Mouse (Mus musculus) limb, embryonic 14.5 days (tissue): ENCODE measurements at regions not wholly inside any gene's neighbourhood (a gene's known extent, or its start where the extent isn't known, plus 50 kb on each side); places are given as distances from the start of the nearest gene placed in this dataset.

ENCODE experiments used
- ATAC-seq: fragments of 200-750 bp; cut with Nextera tagmentation; 2 replicates; pipeline ENCODE4 v1.8.0; 2017; ENCODE audit warnings: low read depth, moderate number of reproducible peaks, moderate TSS enrichment; ENCODE audit not compliant: low FRiP score
- DNase-seq: peaks from one replicate; pipeline ENCODE4 v3.0.0-alpha.2; 2015; ENCODE audit warnings: low spot score
- H3K27ac ChIP-seq: fragments of 300-500 bp; sonication (generic); replicated peaks from 2 replicates; pipeline ENCODE4 v1.5.1; 2014; ENCODE audit warnings: low read depth, mild to moderate bottlenecking, low read length, moderate library complexity, mixed read lengths
- H3K27me3 ChIP-seq: fragments of 300-500 bp; sonication (generic); 2 replicates; pipeline ENCODE4 v1.6.1; 2014; ENCODE audit warnings: low read length, mixed read lengths; ENCODE audit not compliant: control insufficient read depth, insufficient read depth
- H3K36me3 ChIP-seq: fragments of 300-500 bp; sonication (generic); 2 replicates; pipeline ENCODE4 v1.6.1; 2014; ENCODE audit warnings: mild to moderate bottlenecking, low read length, moderate library complexity, mixed read lengths; ENCODE audit not compliant: control insufficient read depth, insufficient read depth
- H3K4me1 ChIP-seq: fragments of 300-500 bp; sonication (generic); 2 replicates; pipeline ENCODE4 v1.6.1; 2014; ENCODE audit warnings: antibody characterized with exemption, low read length, mixed read lengths; ENCODE audit not compliant: control insufficient read depth, insufficient read depth
- H3K4me2 ChIP-seq: fragments of 300-500 bp; sonication (generic); replicated peaks from 2 replicates; pipeline ENCODE4 v1.6.1; 2014; ENCODE audit warnings: low read depth, mild to moderate bottlenecking, low read length, moderate library complexity; ENCODE audit not compliant: severe bottlenecking
- H3K4me3 ChIP-seq: fragments of 300-500 bp; sonication (generic); replicated peaks from 2 replicates; pipeline ENCODE4 v1.5.1; 2014; ENCODE audit warnings: low read length
- H3K9ac ChIP-seq: fragments of 300-500 bp; sonication (generic); 2 replicates; pipeline ENCODE4 v1.6.1; 2014; ENCODE audit warnings: mild to moderate bottlenecking, low read depth, low read length, moderate library complexity; ENCODE audit not compliant: severe bottlenecking
- H3K9me3 ChIP-seq: fragments of 300-500 bp; sonication (generic); 2 replicates; pipeline ENCODE4 v1.6.1; 2016; ENCODE audit warnings: low read length; ENCODE audit not compliant: control insufficient read depth
- POLR2A ChIP-seq: fragments of 200-500 bp; IDR thresholded peaks from 2 replicates; pipeline ENCODE4 v1.8.0; 2012; ENCODE audit warnings: inconsistent platforms, mild to moderate bottlenecking, moderate library complexity, borderline replicate concordance; ENCODE audit not compliant: insufficient read depth, insufficient read length; ENCODE audit errors: extremely low read depth
- WGBS: fragments of 180-500 bp; shearing (Covaris S2); extraction: QIAGEN DNeasy Blood & Tissue Kit; methylation state at CpG from one replicate; pipeline ENCODE4 v1.1.7; 2014; 5-methylcytosine and 5-hydroxymethylcytosine counted together

DNA sequence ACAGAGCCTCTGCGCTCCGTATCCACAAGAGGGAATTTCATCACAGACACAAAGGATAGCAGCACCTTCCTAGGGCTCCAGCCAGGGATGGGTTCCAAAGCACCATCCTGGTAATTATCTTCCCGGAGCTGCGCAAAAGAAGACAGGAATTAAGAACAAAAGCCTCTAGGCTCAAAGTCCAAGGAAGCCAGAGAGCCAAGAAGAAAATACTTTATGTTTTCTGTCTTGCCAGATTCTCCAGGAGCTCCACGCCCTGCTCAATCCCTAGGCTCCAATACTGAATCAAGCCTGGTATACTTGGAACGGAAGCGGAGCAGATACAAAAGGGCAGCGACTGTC lies 54.4 kb downstream of the Irf2bpl start:
- Histone ChIP-seq H3K4me2 (no peak overlapping the region), H3K9ac (no peak overlapping the region), H3K4me3 (no peak overlapping the region), H3K9me3 (no peaks in the 10 kb centered on the region), H3K27ac (no peak overlapping the region), H3K27me3 (no peaks in the 10 kb centered on the region), H3K4me1 (peaks cover 43% of the 10 kb centered on the region), H3K36me3 (no peaks in the 10 kb centered on the region)
- no peak for TF ChIP-seq POLR2A
- WGBS = 67% methylated on average over 8 of the region's 8 CpGs
- ATAC-seq = no peak
- DNase-seq = no peak

- Histone ChIP-seq H3K9me3 (no peaks in the 10 kb centered on the region), H3K27me3 (no peaks in the 10 kb centered on the region), H3K27ac (no peak overlapping the region), H3K36me3 (no peaks in the 10 kb centered on the region), H3K4me1 (peaks cover 47% of the 10 kb centered on the region), H3K4me2 (no peak overlapping the region), H3K9ac (no peak overlapping the region), H3K4me3 (no peak overlapping the region)
- no peak for TF ChIP-seq POLR2A
- ATAC-seq (no peak), DNase-seq (no peak)
- WGBS = 65% methylated on average over 16 of the region's 16 CpGs
Measured at GRCm38 (mm10) chr12:86829581-86830246, 54.9 kb downstream of the Irf2bpl start.

DNA sequence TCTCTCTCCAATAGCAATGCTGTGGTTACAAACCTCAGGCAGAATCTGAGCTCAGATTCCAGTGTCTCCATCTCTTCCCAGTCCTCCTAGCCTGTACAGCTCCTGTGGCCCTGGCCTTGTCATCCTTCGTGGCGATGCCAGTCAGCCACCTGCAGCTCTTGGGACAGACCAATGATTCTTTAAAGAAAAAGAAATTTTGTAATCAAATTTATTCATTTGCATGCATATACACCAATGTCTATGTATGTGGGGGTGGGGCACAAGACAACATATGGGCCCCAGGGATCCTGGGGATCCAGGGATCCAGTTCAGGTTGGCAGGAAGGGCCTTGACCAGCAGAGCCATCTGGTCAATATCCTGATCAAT lies 57.4 kb downstream of the Irf2bpl start:
- DNase-seq = no peak
- TF ChIP-seq POLR2A = no peak
- 86% methylated on average over 2 of the region's 2 CpGs for WGBS
- ATAC-seq = no peak
- H3K9me3 ChIP-seq = no peaks in the 10 kb centered on the region
- no peak overlapping the region for H3K4me2 ChIP-seq
- H3K27ac ChIP-seq = peak overlapping the region; percentile 55
- H3K36me3 ChIP-seq = no peaks in the 10 kb centered on the region
- H3K4me1 ChIP-seq = peaks cover 55% of the 10 kb centered on the region
- no peaks in the 10 kb centered on the region for H3K27me3 ChIP-seq
- H3K9ac ChIP-seq = no peak overlapping the region
- no peak overlapping the region for H3K4me3 ChIP-seq

DNA sequence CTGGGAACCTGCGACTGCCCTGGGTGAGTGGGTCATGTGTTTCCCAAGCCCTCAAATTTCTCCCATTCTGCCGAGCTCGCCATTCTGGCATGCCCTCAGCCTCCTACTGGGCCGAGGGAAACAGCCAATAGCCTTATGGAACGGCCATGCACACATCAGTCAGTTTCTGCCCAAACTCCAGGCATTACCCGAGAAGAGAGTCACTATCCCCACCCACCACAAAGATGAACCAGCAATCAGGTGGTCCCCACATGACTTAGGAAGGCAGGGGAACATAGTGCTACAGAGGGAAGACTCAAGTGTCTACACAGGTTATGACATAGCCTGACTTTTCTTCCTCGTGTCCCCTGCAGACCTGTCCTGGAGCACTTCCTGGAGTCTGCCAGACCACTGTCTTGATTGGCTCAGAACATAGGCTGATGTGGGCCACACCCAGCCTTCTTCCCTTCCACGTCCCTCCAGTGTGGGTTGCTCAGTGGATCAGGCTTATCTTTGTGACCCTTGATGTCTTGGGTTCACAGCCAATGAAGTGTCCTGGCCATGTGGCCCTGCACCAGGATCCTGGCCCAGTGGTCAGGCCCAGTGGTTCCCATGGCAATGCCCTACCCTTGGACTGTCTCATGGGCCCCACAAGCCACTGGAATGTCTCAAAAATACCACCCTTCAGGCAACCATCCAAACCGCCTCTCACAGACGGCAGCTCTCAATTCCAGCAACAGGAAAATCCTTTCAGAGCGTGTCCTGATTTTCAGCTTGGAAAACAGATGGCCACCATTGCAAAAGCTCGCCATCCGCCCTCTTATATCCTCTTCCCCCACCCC lies 58.0 kb downstream of the Irf2bpl start:
- no peaks in the 10 kb centered on the region for H3K9me3 ChIP-seq
- H3K27me3 ChIP-seq = no peaks in the 10 kb centered on the region
- ATAC-seq (no peak), DNase-seq (peak; percentile 61)
- no peaks in the 10 kb centered on the region for H3K36me3 ChIP-seq
- no peak overlapping the region for H3K4me3 ChIP-seq
- TF ChIP-seq POLR2A = no peak
- peaks cover 49% of the 10 kb centered on the region for H3K4me1 ChIP-seq
- no peak overlapping the region for H3K4me2 ChIP-seq
- 61% methylated on average over 13 of the region's 13 CpGs for WGBS
- no peak overlapping the region for H3K9ac ChIP-seq
- H3K27ac ChIP-seq = peak overlapping the region; percentile 55; the same call in 1 of the 2 replicates

- ATAC-seq (no peak), DNase-seq (no peak)
- 55% methylated on average over 6 of the region's 6 CpGs for WGBS
- Histone ChIP-seq H3K27me3 (no peaks in the 10 kb centered on the region), H3K4me3 (no peak overlapping the region), H3K4me2 (no peak overlapping the region; the same call in 1 of the 2 replicates), H3K9ac (no peak overlapping the region), H3K27ac (peak overlapping the region; percentile 91), H3K4me1 (peaks cover 47% of the 10 kb centered on the region), H3K36me3 (no peaks in the 10 kb centered on the region), H3K9me3 (no peaks in the 10 kb centered on the region)
- no peak for TF ChIP-seq POLR2A
Measured at GRCm38 (mm10) chr12:86825584-86826419, 58.8 kb downstream of the Irf2bpl start.
